Mouse (Mus musculus) lung, adult 10 weeks (tissue): ENCODE measurements around the gene Zcrb1. TPM values are rescaled to one million over a fixed set of nuclear protein-coding genes. Genes with fewer than 3 reads are reported as not detected.

Experiments
- polyA plus RNA-seq: library from polyadenylated mRNA; stranded (reverse); fragments of 350-450 nt; fragmentation: Illumina TruSeq; extraction: RNeasy Lipid Tissue Mini Kit (QIAGEN cat#74804); gene quantifications from one replicate; pipeline ENCODE4 v1.2.3, GENCODE M21; 2014; ENCODE audit warnings: low read depth, low replicate concordance; ENCODE audit not compliant: insufficient read depth

The Zcrb1 gene
- 103 TPM for polyA plus RNA-seq

DNA sequence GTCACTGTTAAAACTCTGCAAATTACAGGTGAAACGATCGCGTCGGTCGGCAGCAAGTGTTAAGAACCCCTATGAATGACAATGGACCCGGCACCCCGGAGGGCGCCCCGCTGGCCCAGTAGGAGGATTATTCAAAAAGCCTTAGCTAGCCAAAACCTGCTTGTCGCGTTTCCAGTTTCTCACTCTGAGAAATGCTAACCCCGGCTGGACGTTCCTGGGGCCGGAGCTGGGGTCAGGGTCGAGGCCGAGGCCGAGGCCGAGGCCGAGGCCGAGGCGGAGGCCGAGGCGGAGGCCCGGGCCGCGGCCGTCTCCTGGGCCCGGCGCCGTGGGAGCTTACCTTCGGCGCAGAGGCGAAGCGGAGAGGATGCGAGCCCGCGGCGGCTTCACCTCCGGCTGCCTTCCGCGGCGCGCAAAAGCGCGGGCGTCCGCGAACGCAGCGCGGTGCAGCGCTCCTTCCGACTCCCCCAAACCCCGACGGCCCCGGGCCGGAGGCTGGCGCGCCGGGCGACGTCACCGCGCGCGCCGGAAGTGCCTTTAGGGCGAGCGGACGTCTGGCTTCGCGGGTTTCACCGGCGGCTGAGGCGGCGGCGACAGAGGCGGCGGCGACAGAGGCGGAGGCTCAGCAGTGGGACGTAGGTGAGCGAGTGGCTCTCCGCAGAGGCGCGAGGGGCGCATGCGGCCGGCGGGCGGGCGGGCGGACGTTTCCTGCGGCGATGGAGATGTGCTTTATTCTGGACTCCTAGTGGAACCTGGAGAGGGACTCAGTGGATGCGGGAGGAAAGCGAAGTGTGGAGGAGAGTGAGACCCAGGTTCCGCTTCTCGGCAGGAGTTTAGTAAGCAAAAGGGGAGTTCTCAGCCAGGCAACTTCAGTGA, at the start of gene Zcrb1, which contains the start of gene Pphln1:
Gene Zcrb1, minus strand, starts transcription at position 509 of the 873 bp plus-strand sequence.
Gene Pphln1, plus strand, starts transcription at position 525 of the 873 bp plus-strand sequence.

DNA sequence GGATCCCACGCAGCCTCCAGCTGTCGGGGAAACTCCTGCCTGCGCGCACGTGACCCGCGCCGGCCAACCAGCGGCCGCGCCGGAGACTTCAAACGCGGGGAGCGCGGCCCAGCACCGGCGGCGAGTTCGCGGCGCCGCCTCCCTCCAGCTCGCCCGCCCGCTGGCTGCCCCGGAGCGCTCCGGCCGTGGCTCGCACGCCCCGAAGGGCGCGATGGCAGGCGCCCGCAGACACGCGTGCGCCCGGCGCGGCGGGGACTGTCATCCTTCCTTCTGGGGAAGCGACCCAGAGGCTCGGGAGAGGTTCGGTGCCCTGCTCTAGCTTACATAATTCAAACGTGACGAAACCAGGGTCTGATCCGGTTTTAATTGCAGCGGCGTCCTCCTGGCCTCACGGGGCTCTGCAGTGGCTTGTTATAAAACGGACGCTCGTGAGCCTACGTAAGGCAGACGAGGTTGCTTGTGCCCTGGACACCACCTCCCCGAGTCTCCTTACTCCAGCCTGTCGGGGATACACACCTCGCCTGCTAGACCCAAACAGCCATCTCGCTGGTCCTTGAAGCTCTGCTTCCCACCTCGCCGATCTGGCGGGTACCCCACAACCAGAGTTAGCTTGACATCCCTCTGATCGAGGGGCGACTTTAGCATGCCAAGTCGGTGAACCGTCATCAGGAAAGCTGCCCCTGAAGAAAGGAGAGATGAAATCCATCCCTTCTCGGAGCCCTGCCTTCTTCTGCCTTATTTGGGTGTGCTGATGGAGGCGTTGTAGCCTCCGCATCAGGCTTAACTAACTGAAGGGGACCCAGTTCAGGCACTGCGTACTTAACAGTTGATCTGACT, 61.0 kb downstream of the Zcrb1 start, which contains the start of gene Yaf2:
Gene Yaf2, minus strand, starts transcription at position 11 of the 837 bp plus-strand sequence.

Other genes starting within 250 kb of the Zcrb1 start
- gene Gxylt1, start 123.2 kb downstream of the Zcrb1 start, polyA plus RNA-seq, result 7.3 TPM
- gene Yaf2, start 61.4 kb downstream of the Zcrb1 start, polyA plus RNA-seq, result 20.2 TPM
- gene Pphln1, start within 50 bp of the Zcrb1 start, polyA plus RNA-seq, result 14.9 TPM
- 20.1 TPM for gene Prickle1, start 197.6 kb upstream of the Zcrb1 start, polyA plus RNA-seq